Mouse (Mus musculus) kidney, embryonic 16.5 days (tissue): ENCODE results near the gene Ckap2l. TPM values are rescaled to one million over a fixed set of nuclear protein-coding genes. Genes with fewer than 3 reads are reported as not detected.

Experiments
- polyA plus RNA-seq: library from polyadenylated mRNA; unstranded; fragments of >200 nt; fragmentation: Nextera tagmentation; extraction: Ambion mirVana; gene quantifications from 2 replicates; pipeline ENCODE4 v1.2.1, GENCODE M21; 2015

Gene Ckap2l
- polyA plus RNA-seq, 1 experiment from 2014 or later, result 43.7 TPM

Other genes with a start within 250 kb of the Ckap2l start
- 0.04 TPM in 1 of 2 replicates, not detected in the other for gene Vinac1, start 249.0 kb downstream of the Ckap2l start, polyA plus RNA-seq
- 13.4 TPM in 2 replicates for gene Ttl, start 231.3 kb downstream of the Ckap2l start, polyA plus RNA-seq
- gene Polr1b, start 196.2 kb downstream of the Ckap2l start, polyA plus RNA-seq, result 27.2 and 33.4 TPM in 2 replicates
- gene Chchd5, start 167.5 kb downstream of the Ckap2l start, polyA plus RNA-seq, result 26.1 and 27.0 TPM in 2 replicates
- gene Slc20a1, start 98.4 kb downstream of the Ckap2l start, polyA plus RNA-seq, result 28.3 and 31.3 TPM in 2 replicates
- gene Il1a, start 12.8 kb upstream of the Ckap2l start, polyA plus RNA-seq, result not detected in 2 replicates
- 0.30 TPM in 1 of 2 replicates, not detected in the other for gene Il1b, start 73.9 kb upstream of the Ckap2l start, polyA plus RNA-seq
- not detected in 2 replicates for gene F830045P16Rik, start 239.4 kb upstream of the Ckap2l start, polyA plus RNA-seq